Mouse (Mus musculus): ENCODE results near the gene Pde4a. TPM values are rescaled to one million over a fixed set of nuclear protein-coding genes. Genes with fewer than 3 reads are reported as not detected.
A peak's percentile ranks its signal among the peaks of the same experiment; 100 is the strongest.

Pde4a gene
- polyA plus RNA-seq, 1 experiment from 2014 or later = 7.0 TPM

DNA sequence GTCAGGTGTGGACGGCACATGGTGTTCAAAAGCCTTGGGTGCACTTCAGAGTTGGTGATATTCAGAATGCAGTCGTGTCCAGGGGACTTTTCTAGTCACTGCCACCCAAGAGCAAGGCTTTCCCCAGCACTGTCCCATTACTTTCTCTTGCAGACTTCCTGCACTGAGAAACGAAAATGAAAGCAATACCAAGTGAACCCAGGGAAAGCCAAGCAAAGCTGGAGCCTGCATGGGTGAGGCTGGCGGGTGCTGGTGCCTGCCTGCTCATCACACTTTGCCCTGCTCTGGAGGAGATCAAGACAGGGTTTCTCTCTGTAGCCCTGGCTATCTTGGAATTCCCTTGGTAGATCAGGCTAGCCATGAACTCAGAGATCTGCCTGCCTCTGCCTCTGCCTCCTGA lies 69.8 kb downstream of the Pde4a start:
- Histone ChIP-seq H3K36me3 (ENCODE audit: control insufficient read depth, insufficient read depth, low read length) (no peaks in the 10 kb centered on the region; the same call in 1 of the 2 replicates), H3K27me3 (ENCODE audit: control insufficient read depth, insufficient read depth, low read length) (no peaks in the 10 kb centered on the region), H3K9ac (ENCODE audit: low read length) (no peak overlapping the region), H3K4me3 (ENCODE audit: low read depth, low read length) (no peak overlapping the region), H3K27ac (ENCODE audit: low read depth, low read length) (no peak overlapping the region), H3K4me2 (ENCODE audit: low read depth, low read length, severe bottlenecking) (no peak overlapping the region), H3K4me1 (replicated peaks; ENCODE audit: control insufficient read depth, insufficient read depth, low read length) (peaks cover 10% of the 10 kb centered on the region), H3K9me3 (ENCODE audit: control insufficient read depth, low read length) (no peaks in the 10 kb centered on the region)
- 93% methylated on average over 4 of the region's 4 CpGs for WGBS
- no peak for ATAC-seq (replicated peaks; ENCODE audit: low FRiP score)
- DNase-seq (ENCODE audit: low spot score) = no peak

DNA sequence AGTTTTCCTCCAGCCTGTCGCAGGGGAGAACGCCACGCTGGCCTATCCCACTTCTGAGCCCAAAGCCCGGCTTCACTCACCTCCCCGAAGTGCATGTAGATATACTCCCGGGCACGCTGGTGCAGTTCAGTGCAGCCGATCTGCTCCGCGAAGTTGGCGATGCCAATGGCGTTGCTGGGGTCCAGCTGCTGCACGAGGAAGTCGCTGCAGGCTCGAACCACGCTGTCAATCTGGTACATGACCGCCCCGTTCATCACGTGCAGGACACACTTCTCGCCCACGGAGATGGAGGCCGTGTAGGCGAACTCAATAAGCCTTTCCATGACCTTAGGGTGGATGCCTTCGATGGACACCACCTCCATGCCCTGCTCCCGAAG lies 71.5 kb downstream of the Pde4a start:
- Histone ChIP-seq H3K4me3 (ENCODE audit: low read depth, low read length) (no peak overlapping the region), H3K9ac (ENCODE audit: low read length) (no peak overlapping the region; the same call in 1 of the 2 replicates), H3K4me1 (replicated peaks; ENCODE audit: control insufficient read depth, insufficient read depth, low read length) (peaks cover 10% of the 10 kb centered on the region), H3K27ac (ENCODE audit: low read depth, low read length) (no peak overlapping the region), H3K4me2 (ENCODE audit: low read depth, low read length, severe bottlenecking) (peak overlapping the region; percentile 82), H3K36me3 (ENCODE audit: control insufficient read depth, insufficient read depth, low read length) (no peaks in the 10 kb centered on the region; the same call in 1 of the 2 replicates), H3K27me3 (ENCODE audit: control insufficient read depth, insufficient read depth, low read length) (peaks cover 2% of the 10 kb centered on the region; the same call in 1 of the 2 replicates), H3K9me3 (ENCODE audit: control insufficient read depth, low read length) (no peaks in the 10 kb centered on the region)
- DNase-seq (ENCODE audit: low spot score) (no peak), ATAC-seq (replicated peaks; ENCODE audit: low FRiP score) (no peak)
- 83% methylated on average over 25 of the region's 25 CpGs for WGBS

DNA sequence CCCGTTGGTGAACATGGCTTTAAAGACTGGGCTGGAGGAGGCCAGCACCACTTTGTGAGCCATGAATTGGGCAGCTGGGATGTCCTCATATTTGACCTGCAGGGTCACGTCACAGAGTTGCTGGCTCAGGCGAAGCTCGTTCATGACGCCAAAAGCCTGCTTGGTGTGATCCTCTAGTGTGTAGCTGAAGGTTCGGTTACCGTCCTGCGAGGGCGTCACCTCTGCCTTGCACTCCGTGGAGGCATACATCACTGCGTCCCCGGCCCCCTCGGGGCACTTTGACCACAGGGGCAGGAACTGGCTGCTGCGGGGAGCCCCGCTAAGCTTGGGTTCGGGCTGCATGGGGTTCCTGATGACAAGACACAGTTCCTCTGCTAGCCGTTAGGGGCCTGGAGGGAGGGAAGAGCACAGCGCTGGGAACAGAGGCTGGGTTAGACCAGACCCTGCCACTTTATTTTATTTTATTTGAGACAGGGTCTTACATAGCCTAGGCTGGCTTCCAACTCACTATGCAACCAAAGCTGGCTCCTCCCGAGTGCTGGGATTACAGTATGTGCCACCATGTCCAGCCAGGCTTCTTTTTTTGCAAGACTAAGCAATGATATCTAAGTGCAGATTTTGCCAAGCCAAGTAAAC lies 72.0 kb downstream of the Pde4a start:
- Histone ChIP-seq H3K27me3 (ENCODE audit: control insufficient read depth, insufficient read depth, low read length) (peaks cover 6% of the 10 kb centered on the region; the same call in 1 of the 2 replicates), H3K27ac (ENCODE audit: low read depth, low read length) (peak overlapping the region; percentile 68), H3K9me3 (ENCODE audit: control insufficient read depth, low read length) (no peaks in the 10 kb centered on the region), H3K4me1 (replicated peaks; ENCODE audit: control insufficient read depth, insufficient read depth, low read length) (peaks cover 10% of the 10 kb centered on the region), H3K36me3 (ENCODE audit: control insufficient read depth, insufficient read depth, low read length) (no peaks in the 10 kb centered on the region; the same call in 1 of the 2 replicates), H3K4me3 (ENCODE audit: low read depth, low read length) (peak overlapping the region; percentile 95), H3K4me2 (ENCODE audit: low read depth, low read length, severe bottlenecking) (peak overlapping the region; percentile 82), H3K9ac (ENCODE audit: low read length) (peak overlapping the region; percentile 98)
- DNase-seq (ENCODE audit: low spot score) = peak; percentile 74
- 21% methylated on average over 19 of the region's 19 CpGs for WGBS
- ATAC-seq (replicated peaks; ENCODE audit: low FRiP score) = 0 out of 2 replicates have a peak, but pooled peaks have one; percentile 6

DNA sequence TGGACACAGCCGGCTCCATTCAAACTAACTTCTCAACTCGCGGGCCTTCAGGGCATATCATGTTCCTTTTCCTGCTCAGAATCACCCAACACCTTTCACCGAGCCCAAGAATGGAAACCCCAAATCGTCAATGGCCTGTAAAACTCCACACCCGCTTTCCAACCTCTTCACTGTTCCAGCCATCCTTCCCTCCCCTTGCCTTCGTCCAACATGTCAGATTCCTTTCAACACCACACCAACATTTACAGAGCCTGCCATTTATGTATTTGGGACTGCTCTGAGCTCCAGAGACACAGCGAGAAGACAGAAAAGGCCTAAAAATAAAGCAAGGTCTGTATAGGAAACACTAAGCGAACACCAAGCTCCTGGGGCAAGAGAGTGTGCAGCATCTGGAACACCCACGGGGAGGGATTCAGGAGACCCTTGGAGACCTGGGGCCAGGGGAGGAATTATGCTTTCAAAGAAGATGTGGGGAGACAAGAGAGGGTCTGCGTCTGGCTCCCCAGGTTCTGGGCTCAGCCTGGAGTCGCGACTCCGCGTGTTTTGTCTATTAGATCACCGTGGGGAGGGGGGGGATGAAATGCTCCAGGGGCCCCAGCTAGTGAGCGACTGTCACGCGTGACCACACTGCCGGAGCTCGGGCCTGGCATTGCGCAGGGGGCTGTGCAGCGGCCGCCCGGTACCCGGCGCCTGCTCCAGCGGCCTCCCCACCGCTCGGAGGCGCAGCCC lies 72.7 kb downstream of the Pde4a start:
- Histone ChIP-seq H3K9ac (ENCODE audit: low read length) (peak overlapping the region; percentile 98), H3K9me3 (ENCODE audit: control insufficient read depth, low read length) (no peaks in the 10 kb centered on the region), H3K4me1 (replicated peaks; ENCODE audit: control insufficient read depth, insufficient read depth, low read length) (peaks cover 10% of the 10 kb centered on the region), H3K4me2 (ENCODE audit: low read depth, low read length, severe bottlenecking) (peak overlapping the region; percentile 82), H3K27me3 (ENCODE audit: control insufficient read depth, insufficient read depth, low read length) (peaks cover 12% of the 10 kb centered on the region), H3K4me3 (ENCODE audit: low read depth, low read length) (peak overlapping the region; percentile 95), H3K36me3 (ENCODE audit: control insufficient read depth, insufficient read depth, low read length) (no peaks in the 10 kb centered on the region; the same call in 1 of the 2 replicates), H3K27ac (ENCODE audit: low read depth, low read length) (peak overlapping the region; percentile 68)
- WGBS = 2% methylated on average over 31 of the region's 31 CpGs
- ATAC-seq (replicated peaks; ENCODE audit: low FRiP score) (no peak), DNase-seq (ENCODE audit: low spot score) (no peak)

DNA sequence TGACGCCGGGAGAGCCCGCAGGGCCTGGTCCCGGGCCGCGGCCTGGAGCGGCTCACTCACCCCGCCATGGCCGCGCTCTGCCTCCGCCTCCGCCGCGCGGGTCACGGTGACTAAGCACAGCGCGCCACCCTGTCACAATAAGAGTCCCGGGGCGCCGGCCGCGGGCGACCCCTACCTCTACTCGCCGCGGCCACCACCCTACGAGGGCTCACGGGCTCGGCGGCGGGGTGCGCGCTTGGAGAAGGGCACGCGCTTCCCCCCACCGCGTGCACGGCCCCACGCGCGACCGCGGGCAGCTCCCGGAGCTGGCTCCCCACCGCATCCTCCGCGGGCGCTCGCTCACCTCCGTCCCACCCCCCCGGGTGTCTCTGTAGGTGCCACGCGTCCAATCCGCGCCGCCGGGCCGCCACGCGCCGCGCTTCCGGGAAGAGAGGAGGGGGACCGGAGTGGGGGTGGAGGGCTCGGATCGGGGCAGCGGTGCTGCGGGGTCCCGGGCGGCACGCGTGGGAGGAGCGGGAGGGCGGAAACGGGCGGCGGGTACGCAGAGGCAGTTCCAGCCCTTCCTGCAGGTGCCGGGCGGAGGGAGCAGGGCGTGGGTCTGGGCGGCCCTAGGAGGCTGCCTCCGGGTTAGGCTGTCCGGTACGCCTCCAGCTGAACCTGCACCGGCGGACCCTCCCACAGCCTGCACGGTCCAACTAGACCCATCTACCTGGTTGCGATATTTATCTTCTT lies 73.4 kb downstream of the Pde4a start, which contains the start of gene Keap1:
TSS of gene Keap1 (minus strand) at position 629 of the 732 bp plus-strand sequence.
- WGBS = under 1% methylated on average over 80 of the region's 90 CpGs
- peak; percentile 91 for DNase-seq (ENCODE audit: low spot score)

DNA sequence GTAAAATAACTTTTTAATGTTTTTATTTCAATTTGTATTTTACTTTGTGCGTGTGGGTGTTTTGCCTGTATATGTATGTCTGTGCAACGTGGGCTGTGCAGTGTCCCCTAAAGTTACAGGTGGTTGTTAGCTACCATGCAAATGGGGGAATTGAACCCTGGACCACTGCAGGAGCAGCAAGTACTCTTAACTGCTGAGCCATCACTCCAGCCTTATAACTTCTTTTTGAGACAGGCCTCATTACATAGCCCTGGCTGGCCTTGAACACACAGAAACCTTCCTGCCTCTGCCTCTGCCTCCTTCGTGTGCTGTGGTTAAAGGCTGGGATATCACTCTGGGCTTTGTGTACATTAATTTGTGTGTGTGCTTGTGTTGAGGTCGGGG lies 73.9 kb downstream of the Pde4a start:
- DNase-seq (ENCODE audit: low spot score) = peak; percentile 50
- H3K4me2 ChIP-seq (ENCODE audit: low read depth, low read length, severe bottlenecking) = peak overlapping the region; percentile 82
- H3K9ac ChIP-seq (ENCODE audit: low read length) = peak overlapping the region; percentile 98
- H3K27ac ChIP-seq (ENCODE audit: low read depth, low read length) = no peak overlapping the region
- peaks cover 18% of the 10 kb centered on the region for H3K4me1 ChIP-seq (replicated peaks; ENCODE audit: control insufficient read depth, insufficient read depth, low read length)
- H3K27me3 ChIP-seq (ENCODE audit: control insufficient read depth, insufficient read depth, low read length) = peaks cover 25% of the 10 kb centered on the region
- WGBS = 33% methylated on average over 4 of the region's 4 CpGs
- H3K4me3 ChIP-seq (ENCODE audit: low read depth, low read length) = peak overlapping the region; percentile 95
- ATAC-seq (replicated peaks; ENCODE audit: low FRiP score) = no peak
- no peaks in the 10 kb centered on the region for H3K9me3 ChIP-seq (ENCODE audit: control insufficient read depth, low read length)
- no peaks in the 10 kb centered on the region for H3K36me3 ChIP-seq (ENCODE audit: control insufficient read depth, insufficient read depth, low read length)

More for the DNA sequence above, 73.4 kb downstream of the Pde4a start, which contains the start of gene Keap1:
- Histone ChIP-seq H3K27me3 (ENCODE audit: control insufficient read depth, insufficient read depth, low read length) (peaks cover 19% of the 10 kb centered on the region), H3K4me3 (ENCODE audit: low read depth, low read length) (peak within 1 kb of the TSS; percentile 95), H3K9me3 (ENCODE audit: control insufficient read depth, low read length) (no peaks in the 10 kb centered on the region), H3K36me3 (ENCODE audit: control insufficient read depth, insufficient read depth, low read length) (no peaks in the 10 kb centered on the region; the same call in 1 of the 2 replicates), H3K9ac (ENCODE audit: low read length) (peak within 1 kb of the TSS; percentile 98), H3K27ac (ENCODE audit: low read depth, low read length) (peak within 1 kb of the TSS; percentile 68), H3K4me1 (replicated peaks; ENCODE audit: control insufficient read depth, insufficient read depth, low read length) (peaks cover 12% of the 10 kb centered on the region), H3K4me2 (ENCODE audit: low read depth, low read length, severe bottlenecking) (peak within 1 kb of the TSS; percentile 82)
- peak; percentile 88 for ATAC-seq (replicated peaks; ENCODE audit: low FRiP score)

DNA sequence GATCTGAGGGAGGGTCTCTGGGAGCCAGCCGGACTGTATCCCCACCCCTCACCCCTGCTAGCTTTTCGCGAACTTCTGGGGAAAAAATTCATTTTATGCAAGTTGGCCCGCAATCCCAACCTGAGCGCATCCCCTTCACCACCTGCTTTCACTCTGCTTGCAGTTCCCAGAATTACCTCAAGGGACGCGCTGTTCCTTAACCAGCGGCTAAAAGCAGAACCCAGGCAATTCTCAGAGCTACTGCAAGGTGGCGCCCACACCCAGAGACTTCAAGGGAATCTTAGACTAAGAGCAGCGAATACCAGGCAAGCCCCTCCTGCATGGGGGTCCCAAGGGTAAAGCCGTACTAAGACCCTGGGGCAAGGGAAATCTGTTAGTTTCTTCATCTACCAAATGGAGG lies 75.8 kb downstream of the Pde4a start:
- Histone ChIP-seq H3K4me1 (replicated peaks; ENCODE audit: control insufficient read depth, insufficient read depth, low read length) (peaks cover 19% of the 10 kb centered on the region), H3K36me3 (ENCODE audit: control insufficient read depth, insufficient read depth, low read length) (no peaks in the 10 kb centered on the region), H3K9me3 (ENCODE audit: control insufficient read depth, low read length) (no peaks in the 10 kb centered on the region), H3K27me3 (ENCODE audit: control insufficient read depth, insufficient read depth, low read length) (peaks cover 43% of the 10 kb centered on the region), H3K4me3 (ENCODE audit: low read depth, low read length) (no peak overlapping the region), H3K9ac (ENCODE audit: low read length) (no peak overlapping the region), H3K27ac (ENCODE audit: low read depth, low read length) (no peak overlapping the region), H3K4me2 (ENCODE audit: low read depth, low read length, severe bottlenecking) (no peak overlapping the region)
- peak; percentile 92 for DNase-seq (ENCODE audit: low spot score)
- WGBS = 4% methylated on average over 11 of the region's 11 CpGs
- ATAC-seq (replicated peaks; ENCODE audit: low FRiP score) = peak; percentile 16; the same call in 1 of the 2 replicates

DNA sequence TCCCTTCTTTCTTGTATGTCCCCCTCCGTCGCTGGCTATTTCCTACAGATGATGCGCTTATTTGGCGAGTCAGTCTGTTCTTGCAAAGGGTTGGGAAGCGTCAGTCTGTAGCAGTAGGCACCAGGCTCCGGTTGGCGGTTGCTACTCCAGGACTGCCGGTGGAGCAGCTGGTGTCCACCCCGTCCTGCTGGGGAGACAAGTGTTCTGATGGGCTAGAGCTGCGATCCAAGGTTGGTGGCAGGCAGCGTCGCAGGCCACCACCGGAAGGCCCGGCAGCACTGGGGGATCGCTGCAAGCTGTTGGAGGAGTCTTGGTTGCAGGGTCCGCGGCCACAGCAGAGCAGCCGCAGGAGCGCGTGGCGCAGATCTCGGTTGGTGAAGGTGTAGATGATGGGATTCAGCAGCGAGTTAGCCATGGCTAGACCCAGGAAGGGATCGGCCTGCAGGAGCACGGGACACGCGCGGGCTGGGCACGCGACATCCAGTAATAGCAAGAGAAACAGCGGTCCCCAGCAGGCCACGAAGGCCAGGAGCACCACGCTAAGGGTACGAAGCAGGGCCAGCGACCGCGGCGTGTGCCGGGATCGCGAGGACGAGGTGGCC lies 78.4 kb downstream of the Pde4a start:
- Histone ChIP-seq H3K4me3 (ENCODE audit: low read depth, low read length) (peak overlapping the region; percentile 25), H3K9me3 (ENCODE audit: control insufficient read depth, low read length) (no peaks in the 10 kb centered on the region), H3K9ac (ENCODE audit: low read length) (no peak overlapping the region), H3K4me1 (replicated peaks; ENCODE audit: control insufficient read depth, insufficient read depth, low read length) (peaks cover 10% of the 10 kb centered on the region; the same call in 1 of the 2 replicates), H3K27ac (ENCODE audit: low read depth, low read length) (no peak overlapping the region), H3K36me3 (ENCODE audit: control insufficient read depth, insufficient read depth, low read length) (no peaks in the 10 kb centered on the region), H3K4me2 (ENCODE audit: low read depth, low read length, severe bottlenecking) (peak overlapping the region; percentile 54), H3K27me3 (ENCODE audit: control insufficient read depth, insufficient read depth, low read length) (peaks cover 63% of the 10 kb centered on the region)
- ATAC-seq (replicated peaks; ENCODE audit: low FRiP score) (no peak), DNase-seq (ENCODE audit: low spot score) (no peak)
- 5% methylated on average over 42 of the region's 42 CpGs for WGBS

All from forebrain, embryonic 11.5 days (tissue).